Mouse (Mus musculus): ENCODE results near the gene Dennd6a. TPM values are rescaled to one million over a fixed set of nuclear protein-coding genes. Genes with fewer than 3 reads are reported as not detected.
A peak's percentile ranks its signal among the peaks of the same experiment; 100 is the strongest.
"Not testable (repeated sequence)": the region's sequence is repeated elsewhere in the genome, so short reads cannot be mapped to it uniquely, and the experiment has no call there.

The Dennd6a gene
- polyA plus RNA-seq, 2 experiments = 5.3 to 10.8 TPM

- TF ChIP-seq CTCF (IDR thresholded peaks at IDR 0.05; ENCODE audit: low read depth) = no peak
- no peak for TF ChIP-seq EP300 (IDR thresholded peaks at IDR 0.05; ENCODE audit: low read depth)
- H3K36me3 ChIP-seq (replicated peaks; ENCODE audit: control insufficient read depth, insufficient read depth, low read depth) = peaks cover 17% of the 10 kb centered on the region
- peak within 1 kb of the TSS; percentile 72 for H3K9ac ChIP-seq (replicated peaks)
- WGBS (ENCODE audit: insufficient replicate concordance) = under 1% methylated on average over 67 of the region's 70 CpGs
- H3K27me3 ChIP-seq (ENCODE audit: control insufficient read depth, insufficient read depth, low read length) = no peaks in the 10 kb centered on the region
- no peaks in the 10 kb centered on the region for H3K9me3 ChIP-seq (ENCODE audit: control insufficient read depth, low read length)
- H3K27ac ChIP-seq = peak within 1 kb of the TSS; percentile 85
- H3K4me2 ChIP-seq (ENCODE audit: low read depth) = peak within 1 kb of the TSS; percentile 76
- H3K4me1 ChIP-seq (replicated peaks; ENCODE audit: control insufficient read depth in 2 of 2, insufficient read depth in 2 of 2, low read length in 1 of 2) = peaks cover 13 to 21% of the 10 kb centered on the region in 2 experiments; a peak in 3 of 4 replicates
- DNase-seq (ENCODE audit: low read depth in 3 of 3, low spot score in 3 of 3) (peak; percentile 84 to 85 (median 85)), ATAC-seq (ENCODE audit: insufficient read depth) (peak; percentile 82)
- peak within 1 kb of the TSS; percentile 68 to 95 for H3K4me3 ChIP-seq (ENCODE audit: insufficient read depth in 1 of 2, low read depth in 2 of 2, low read length in 2 of 2)
These were observed 95.8 kb downstream of the Dennd6a start, which contains the start of gene Pde12 for GRCm38 (mm10) chr14:26669292-26670073. Gene Pde12 (minus strand): TSS chr14:26669883.

DNA sequence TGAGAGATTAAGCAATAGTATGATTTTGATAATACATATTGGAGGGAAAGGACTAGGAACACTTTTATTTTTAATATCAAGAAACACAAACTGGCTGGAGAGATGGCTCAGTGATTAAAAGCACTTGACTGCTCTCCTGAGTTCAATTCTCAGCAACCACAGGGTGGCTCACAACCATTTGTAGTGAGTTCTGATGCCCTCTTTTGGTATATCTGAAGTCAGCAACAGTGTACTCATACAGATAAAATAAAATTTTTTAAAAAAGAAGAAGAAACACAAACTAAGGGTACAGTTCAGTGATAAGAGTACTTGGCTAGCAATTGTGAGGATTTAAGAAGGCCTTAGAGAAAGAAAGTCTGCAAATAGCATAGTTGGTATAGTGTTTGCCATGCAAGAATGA lies 97.3 kb downstream of the Dennd6a start:
- H3K27ac ChIP-seq = peak overlapping the region; percentile 85; the same call in 1 of the 2 replicates

GRCm38 (mm10) chr14:26671870-26672615 lies 98.4 kb downstream of the Dennd6a start:
- H3K9ac ChIP-seq (replicated peaks) = peak overlapping the region; percentile 23
- H3K27ac ChIP-seq; H3K9me3 ChIP-seq (ENCODE audit: control insufficient read depth, low read length); ATAC-seq (ENCODE audit: insufficient read depth); H3K27me3 ChIP-seq (ENCODE audit: control insufficient read depth, insufficient read depth, low read length); H3K36me3 ChIP-seq (replicated peaks; ENCODE audit: control insufficient read depth, insufficient read depth, low read depth): not testable (repeated sequence)
- DNase-seq (ENCODE audit: low read depth in 3 of 3, low spot score in 3 of 3) = peak in 1 of 3 experiments; percentile 26
- peaks cover 18 to 24% of the 10 kb centered on the region in 2 experiments for H3K4me1 ChIP-seq (replicated peaks; ENCODE audit: control insufficient read depth in 2 of 2, insufficient read depth in 2 of 2, low read length in 1 of 2)
- peak overlapping the region; percentile 1 to 19; a peak in 3 of 4 replicates for H3K4me3 ChIP-seq (ENCODE audit: insufficient read depth in 1 of 2, low read depth in 2 of 2, low read length in 2 of 2)
- 30% methylated on average over 17 of the region's 17 CpGs for WGBS (ENCODE audit: insufficient replicate concordance)
- H3K4me2 ChIP-seq (ENCODE audit: low read depth) = peak overlapping the region; percentile 48

More for the DNA sequence above, 97.3 kb downstream of the Dennd6a start:
- ATAC-seq (ENCODE audit: insufficient read depth) (no peak), DNase-seq (ENCODE audit: low read depth in 3 of 3, low spot score in 3 of 3) (peak in 1 of 3 experiments; percentile 35)
- peaks cover 23 to 26% of the 10 kb centered on the region in 2 experiments for H3K4me1 ChIP-seq (replicated peaks; ENCODE audit: control insufficient read depth in 2 of 2, insufficient read depth in 2 of 2, low read length in 1 of 2)
- no peaks in the 10 kb centered on the region for H3K9me3 ChIP-seq (ENCODE audit: control insufficient read depth, low read length)
- H3K9ac ChIP-seq (replicated peaks) = no peak overlapping the region
- no peaks in the 10 kb centered on the region for H3K27me3 ChIP-seq (ENCODE audit: control insufficient read depth, insufficient read depth, low read length)
- H3K4me2 ChIP-seq (ENCODE audit: low read depth) = peak overlapping the region; percentile 76
- TF ChIP-seq CTCF (IDR thresholded peaks at IDR 0.05; ENCODE audit: low read depth) = peak; percentile 19; the same call in 1 of the 2 replicates
- TF ChIP-seq EP300 (IDR thresholded peaks at IDR 0.05; ENCODE audit: low read depth) = no peak
- peaks cover 5% of the 10 kb centered on the region for H3K36me3 ChIP-seq (replicated peaks; ENCODE audit: control insufficient read depth, insufficient read depth, low read depth)
- H3K4me3 ChIP-seq (ENCODE audit: insufficient read depth in 1 of 2, low read depth in 2 of 2, low read length in 2 of 2) = peak overlapping the region in 1 of 2 experiments; percentile 68; a peak in 1 of 4 replicates

- H3K4me2 ChIP-seq (ENCODE audit: low read depth); H3K4me3 ChIP-seq (ENCODE audit: insufficient read depth in 1 of 2, low read depth in 2 of 2, low read length in 2 of 2); DNase-seq (ENCODE audit: low read depth in 3 of 3, low spot score in 3 of 3); H3K9ac ChIP-seq (replicated peaks); H3K27ac ChIP-seq; H3K36me3 ChIP-seq (replicated peaks; ENCODE audit: control insufficient read depth, insufficient read depth, low read depth); ATAC-seq (ENCODE audit: insufficient read depth); H3K9me3 ChIP-seq (ENCODE audit: control insufficient read depth, low read length); H3K27me3 ChIP-seq (ENCODE audit: control insufficient read depth, insufficient read depth, low read length): not testable (repeated sequence)
- peaks cover 16 to 22% of the 10 kb centered on the region in 2 experiments for H3K4me1 ChIP-seq (replicated peaks; ENCODE audit: control insufficient read depth in 2 of 2, insufficient read depth in 2 of 2, low read length in 1 of 2)
- 84% methylated on average over 2 of the region's 2 CpGs for WGBS (ENCODE audit: insufficient replicate concordance)
These were observed 101.0 kb downstream of the Dennd6a start for GRCm38 (mm10) chr14:26674476-26675169.

All from liver, embryonic 14.5 days (tissue).